Mouse (Mus musculus) MEL (cell line): ENCODE results near the gene Tmem50b.

ENCODE experiments used
- CTCF ChIP-seq, 3 experiments: IDR thresholded peaks in 2 of 3; conservative IDR thresholded peaks in 1 of 3; 2 replicates each; pipeline ENCODE4 v1.5.1; 2011 to 2012; ENCODE audit warnings: low read length in 3 of 3, low read depth in 2 of 3, mild to moderate bottlenecking in 2 of 3, improper control_type of control experiment in 1 of 3, inconsistent platforms in 1 of 3, mixed read lengths in 1 of 3, moderate library complexity in 1 of 3; ENCODE audit not compliant: control insufficient read depth in 1 of 3, insufficient read depth in 1 of 3, poor library complexity in 1 of 3, severe bottlenecking in 1 of 3
- MXI1 ChIP-seq: IDR thresholded peaks from 2 replicates; pipeline ENCODE4 v1.6.1; 2011; ENCODE audit warnings: mild to moderate bottlenecking, low read depth, low read length, improper control_type of control experiment
- TCF12 ChIP-seq: IDR thresholded peaks from 2 replicates; pipeline ENCODE4 v1.6.1; 2014; ENCODE audit warnings: low read depth, mild to moderate bottlenecking, inconsistent platforms, low read length, improper control_type of control experiment, moderate library complexity
- USF1 ChIP-seq: IDR thresholded peaks from 2 replicates; pipeline ENCODE4 v1.6.1; 2014; ENCODE audit warnings: low read depth, mild to moderate bottlenecking, inconsistent platforms, low read length, improper control_type of control experiment, moderate library complexity
- ZNF384 ChIP-seq: IDR thresholded peaks from 2 replicates; pipeline ENCODE4 v1.6.1; 2012; ENCODE audit warnings: low read depth, mild to moderate bottlenecking, inconsistent platforms, low read length, improper control_type of control experiment

- TF ChIP-seq MXI1 (no peak), USF1 (no peak), ZNF384 (no peak), CTCF (IDR thresholded peaks at IDR 0.05 in 2 of 3, conservative IDR thresholded peaks at IDR 0.05 in 1 of 3; ENCODE audit: control insufficient read depth in 1 of 3, insufficient read depth in 1 of 3, low read depth in 2 of 3, low read length in 3 of 3, poor library complexity in 1 of 3, severe bottlenecking in 1 of 3) (no peak), TCF12 (no peak)
Measured at GRCm38 (mm10) chr16:91644901-91645300, 47.3 kb upstream of the Tmem50b start.
